Mouse (Mus musculus) cerebellum, adult 2 months (tissue): ENCODE results near the gene Gtf2f2. TPM values are rescaled to one million over a fixed set of nuclear protein-coding genes. Genes with fewer than 3 reads are reported as not detected.
"Not testable (repeated sequence)": the region's sequence is repeated elsewhere in the genome, so short reads cannot be mapped to it uniquely, and the experiment has no call there.

Experiments used
- DNase-seq, 2 experiments: peaks; one replicate each; pipeline ENCODE4 v3.0.0; 2021
- H3K27ac ChIP-seq: fragments of 200-500 bp; 2 replicates; pipeline ENCODE4 v1.5.1; 2012; ENCODE audit warnings: low read length, control low read depth, inconsistent platforms; ENCODE audit not compliant: insufficient read depth
- H3K27me3 ChIP-seq: fragments of 200-500 bp; 2 replicates; pipeline ENCODE4 v1.6.1; 2012; ENCODE audit warnings: inconsistent platforms, mild to moderate bottlenecking, low read length, moderate library complexity; ENCODE audit not compliant: control insufficient read depth, insufficient read depth
- H3K4me1 ChIP-seq: fragments of 200-500 bp; 2 replicates; pipeline ENCODE4 v1.6.1; 2011; ENCODE audit warnings: low read length; ENCODE audit not compliant: control insufficient read depth, insufficient read depth
- H3K4me3 ChIP-seq: fragments of 200-500 bp; replicated peaks from 2 replicates; pipeline ENCODE3; 2011; ENCODE audit warnings: mild to moderate bottlenecking, low read depth, low read length, control low read depth; ENCODE audit not compliant: insufficient read depth
- CTCF ChIP-seq: fragments of 200-500 bp; IDR thresholded peaks from 2 replicates; pipeline ENCODE4 v1.5.1; 2011; ENCODE audit warnings: low read depth, mild to moderate bottlenecking, control low read depth, low read length, moderate library complexity, borderline replicate concordance; ENCODE audit not compliant: insufficient read depth
- POLR2A ChIP-seq: fragments of 200-500 bp; IDR thresholded peaks from 2 replicates; pipeline ENCODE4 v1.6.1; 2011; ENCODE audit warnings: low read length, control low read depth, borderline replicate concordance; ENCODE audit not compliant: insufficient read depth
- WGBS: fragments of 180-500 bp; shearing (Covaris S2); methylation state at CpG from one replicate; pipeline ENCODE4 v1.1.7; 2018; 5-methylcytosine and 5-hydroxymethylcytosine counted together
- polyA plus RNA-seq: library from polyadenylated mRNA; depleted of rRNA; stranded (reverse); fragments of >200 nt; gene quantifications from 2 replicates; pipeline ENCODE4 v1.2.3, GENCODE M21; 2012

The Gtf2f2 gene
- polyA plus RNA-seq, 1 experiment, result 12.9 TPM

GRCm38 (mm10) chr14:75937714-75938113 lies 73.0 kb downstream of the Gtf2f2 start:
- Histone ChIP-seq H3K27me3 (no peaks in the 10 kb centered on the region), H3K4me1 (no peaks in the 10 kb centered on the region), H3K4me3 (no peak overlapping the region), H3K27ac (no peak overlapping the region)
- WGBS, result 74% methylated on average over 1 of the region's 1 CpGs
- no peak for DNase-seq
- TF ChIP-seq POLR2A (no peak), CTCF (no peak)

- WGBS, result 90% methylated on average over 2 of the region's 2 CpGs
- H3K27ac ChIP-seq, result no peak overlapping the region
- no peaks in the 10 kb centered on the region for H3K27me3 ChIP-seq
- H3K4me3 ChIP-seq, result no peak overlapping the region
- no peak for DNase-seq
- H3K4me1 ChIP-seq, result no peaks in the 10 kb centered on the region
- no peak for TF ChIP-seq CTCF
- no peak for TF ChIP-seq POLR2A
Observed at GRCm38 (mm10) chr14:75934359-75934758, 76.3 kb downstream of the Gtf2f2 start.

- DNase-seq, result peak in 1 of 2 experiments; percentile 17
- no peaks in the 10 kb centered on the region for H3K4me1 ChIP-seq
- H3K4me3 ChIP-seq, result no peak overlapping the region
- no peak overlapping the region for H3K27ac ChIP-seq
- no peak for TF ChIP-seq POLR2A
- TF ChIP-seq CTCF, result no peak
- 95% methylated on average over 23 of the region's 23 CpGs for WGBS
- no peaks in the 10 kb centered on the region for H3K27me3 ChIP-seq
Observed at GRCm38 (mm10) chr14:75931266-75931665, 79.4 kb downstream of the Gtf2f2 start.

- DNase-seq, H3K4me1 ChIP-seq: not testable (repeated sequence)
- WGBS, result 88% methylated on average over 8 of the region's 8 CpGs
Observed at GRCm38 (mm10) chr14:75929713-75930112, 81.0 kb downstream of the Gtf2f2 start.

GRCm38 (mm10) chr14:75923314-75924052 lies 87.2 kb downstream of the Gtf2f2 start:
- DNase-seq, result no peak
- Histone ChIP-seq H3K4me1 (no peaks in the 10 kb centered on the region), H3K27ac (no peak overlapping the region), H3K27me3 (no peaks in the 10 kb centered on the region), H3K4me3 (no peak overlapping the region)
- TF ChIP-seq POLR2A (no peak), CTCF (no peak)
- 60% methylated on average over 1 of the region's 1 CpGs for WGBS

More at GRCm38 (mm10) chr14:75929713-75930112, 81.0 kb downstream of the Gtf2f2 start:
- not testable (repeated sequence) for H3K27ac ChIP-seq, H3K27me3 ChIP-seq, H3K4me3 ChIP-seq

- Histone ChIP-seq H3K4me3 (no peak overlapping the region), H3K27ac (no peak overlapping the region), H3K4me1 (no peaks in the 10 kb centered on the region), H3K27me3 (no peaks in the 10 kb centered on the region)
- no peak for TF ChIP-seq CTCF
- TF ChIP-seq POLR2A, result no peak
- 97% methylated on average over 2 of the region's 2 CpGs for WGBS
- DNase-seq, result no peak
Observed at GRCm38 (mm10) chr14:75912665-75913064, 98.0 kb downstream of the Gtf2f2 start.

- H3K4me1 ChIP-seq, result no peaks in the 10 kb centered on the region
- TF ChIP-seq POLR2A, result no peak
- TF ChIP-seq CTCF, result no peak
- WGBS, result 88% methylated on average over 6 of the region's 6 CpGs
- H3K27ac ChIP-seq, result no peak overlapping the region
- no peaks in the 10 kb centered on the region for H3K27me3 ChIP-seq
- no peak for DNase-seq
- no peak overlapping the region for H3K4me3 ChIP-seq
Observed at GRCm38 (mm10) chr14:75911968-75912367, 98.7 kb downstream of the Gtf2f2 start.

- no peaks in the 10 kb centered on the region for H3K27me3 ChIP-seq
- 86% methylated on average over 8 of the region's 8 CpGs for WGBS
- no peaks in the 10 kb centered on the region for H3K4me1 ChIP-seq
- no peak overlapping the region for H3K4me3 ChIP-seq
- DNase-seq, result no peak
- TF ChIP-seq POLR2A, result no peak
- TF ChIP-seq CTCF, result no peak
- H3K27ac ChIP-seq, result no peak overlapping the region
Observed at GRCm38 (mm10) chr14:75906931-75907330, 103.7 kb downstream of the Gtf2f2 start.
